8 mouse cellular contexts compared by ENCODE assay signal in the genomic region with DNA sequence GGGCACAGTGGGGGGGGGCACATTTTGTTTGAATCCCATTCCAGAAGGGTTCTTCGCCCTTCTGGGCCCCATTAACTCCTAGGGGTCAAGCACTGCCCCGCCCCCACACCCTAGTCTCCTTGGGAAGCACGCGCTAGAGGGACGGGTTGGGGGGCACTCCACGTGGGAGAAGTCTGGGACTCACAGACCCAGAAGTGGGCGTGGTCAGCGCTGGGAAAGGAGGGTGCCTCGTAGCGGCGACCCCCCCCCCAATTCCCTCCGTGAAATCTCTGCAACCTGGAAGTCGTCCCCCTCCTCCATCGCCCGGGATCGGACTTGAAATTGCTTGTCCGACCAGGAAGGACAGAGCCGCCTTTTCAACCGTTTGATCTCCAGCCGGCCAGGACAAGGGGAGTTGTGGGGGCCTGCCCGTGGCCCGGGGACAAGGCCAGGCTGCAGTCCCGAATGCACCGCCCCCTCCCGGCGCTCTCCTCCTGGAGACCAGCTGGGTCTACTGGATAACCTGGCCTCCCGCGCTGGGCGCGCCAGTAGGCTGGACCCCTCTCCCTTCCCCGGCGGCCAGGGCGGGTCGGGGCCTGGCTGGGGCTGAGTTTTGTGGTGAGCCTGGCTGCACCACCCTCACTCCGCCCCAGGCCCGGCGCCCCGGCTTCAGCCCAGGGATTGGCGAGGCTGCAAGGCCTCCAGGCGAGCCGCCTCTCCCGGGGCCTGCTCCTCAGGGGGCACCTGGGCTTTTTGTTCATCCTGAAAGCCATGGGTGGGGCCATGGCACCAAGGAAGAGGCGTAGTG. TPM values are rescaled to one million over a fixed set of nuclear protein-coding genes. Genes with fewer than 3 reads are reported as not detected.
DNase-seq lines count a peak whose midpoint lies in the region; ATAC-seq and TF ChIP-seq lines count a peak whose summit lies in the region.

No protein-coding gene starts in this region.

- TF ChIP-seq POLR2A in lung, adult 2 months (IDR thresholded peaks at IDR 0.05; ENCODE audit: borderline replicate concordance, extremely low read depth, low read depth, low read length): no peak
- 0 out of 2 replicates have a peak, but pooled peaks have one; percentile 5 for TF ChIP-seq POLR2A in thymus, adult 2 months (IDR thresholded peaks at IDR 0.05; ENCODE audit: control insufficient read depth, extremely low read depth, insufficient read depth, low read length, poor library complexity)

- peaks cover 3% of the 10 kb centered on the region; the same call in 1 of the 2 replicates for H3K4me1 ChIP-seq in lung, embryonic 14.5 days (ENCODE audit: insufficient read depth)
- no peaks in the 10 kb centered on the region; the same call in 1 of the 2 replicates for H3K4me1 ChIP-seq in lung, adult 2 months (ENCODE audit: control insufficient read depth, insufficient read depth, low read length)
- peaks cover 13% of the 10 kb centered on the region for H3K4me1 ChIP-seq in forebrain, embryonic 14.5 days (ENCODE audit: control insufficient read depth, insufficient read depth, low read length)
- peaks cover 5% of the 10 kb centered on the region; the same call in 1 of the 2 replicates for H3K4me1 ChIP-seq in liver, embryonic 15.5 days (replicated peaks)
- peaks cover 26% of the 10 kb centered on the region for H3K4me1 ChIP-seq in thymus, adult 2 months (replicated peaks; ENCODE audit: control insufficient read depth, insufficient read depth, low read length)

- peaks cover 53% of the 10 kb centered on the region for H3K27me3 ChIP-seq in lung, embryonic 14.5 days (ENCODE audit: insufficient read depth, low read length)
- no peaks in the 10 kb centered on the region for H3K27me3 ChIP-seq in forebrain, embryonic 14.5 days (replicated peaks; ENCODE audit: control insufficient read depth, insufficient read depth, low read length)
- H3K27me3 ChIP-seq in liver, embryonic 15.5 days: peaks cover 90% of the 10 kb centered on the region
- H3K27me3 ChIP-seq in thymus, adult 2 months (ENCODE audit: control insufficient read depth, insufficient read depth, low read length): no peaks in the 10 kb centered on the region

- no peaks in the 10 kb centered on the region for H3K36me3 ChIP-seq in lung, embryonic 14.5 days (ENCODE audit: insufficient read depth)
- H3K36me3 ChIP-seq in forebrain, embryonic 14.5 days (ENCODE audit: control insufficient read depth, insufficient read depth, low read length): no peaks in the 10 kb centered on the region
- no peaks in the 10 kb centered on the region for H3K36me3 ChIP-seq in liver, embryonic 15.5 days (replicated peaks)
- H3K36me3 ChIP-seq in thymus, adult 2 months (ENCODE audit: control insufficient read depth, insufficient read depth, low read length): peaks cover under 1% of the 10 kb centered on the region; the same call in 1 of the 2 replicates

- H3K9me3 ChIP-seq in lung, embryonic 14.5 days (ENCODE audit: low read depth, low read length): no peaks in the 10 kb centered on the region
- H3K9me3 ChIP-seq in forebrain, embryonic 14.5 days (replicated peaks; ENCODE audit: control insufficient read depth, low read length): no peaks in the 10 kb centered on the region
- no peaks in the 10 kb centered on the region for H3K9me3 ChIP-seq in liver, embryonic 15.5 days (replicated peaks)

- peak; percentile 43 for DNase-seq in lung, embryonic 14.5 days
- no peak for DNase-seq in lung, adult 2 months
- DNase-seq in forebrain, embryonic 14.5 days (ENCODE audit: low spot score): peak; percentile 55
- DNase-seq in thymus, adult 2 months: peak; percentile 45
- DNase-seq in layer of hippocampus, adult 9-11 months: no peak
- DNase-seq in gastrocnemius, postnatal 4 days (ENCODE audit: low spot score in 2 of 2): no peak
- no peak for DNase-seq in right cerebral cortex, adult 18-20 months

- WGBS in lung, embryonic 14.5 days: under 1% methylated on average over 42 of the region's 43 CpGs
- 3% methylated on average over 43 of the region's 43 CpGs for WGBS in lung, adult 2 months
- WGBS in forebrain, embryonic 14.5 days: under 1% methylated on average over 40 of the region's 43 CpGs
- WGBS in liver, embryonic 15.5 days (ENCODE audit: insufficient replicate concordance): under 1% methylated on average over 43 of the region's 43 CpGs
- 3% methylated on average over 43 of the region's 43 CpGs for WGBS in thymus, adult 2 months

- peak; percentile 19; the same call in 1 of the 2 replicates for ATAC-seq in lung, embryonic 14.5 days (ENCODE audit: insufficient read depth)
- no peak for ATAC-seq in forebrain, embryonic 14.5 days
- no peak for ATAC-seq in liver, embryonic 15.5 days (ENCODE audit: insufficient read depth)

- peak overlapping the region; percentile 95 for H3K4me2 ChIP-seq in lung, embryonic 14.5 days
- H3K4me2 ChIP-seq in forebrain, embryonic 14.5 days (ENCODE audit: low read length): peak overlapping the region; percentile 65
- peak overlapping the region; percentile 35 for H3K4me2 ChIP-seq in liver, embryonic 15.5 days

- peak overlapping the region; percentile 75 for H3K4me3 ChIP-seq in lung, embryonic 14.5 days (ENCODE audit: low read depth, low read length)
- H3K4me3 ChIP-seq in lung, adult 2 months (replicated peaks; ENCODE audit: extremely low read depth, low read depth, low read length): no peak overlapping the region
- peak overlapping the region; percentile 98 for H3K4me3 ChIP-seq in forebrain, embryonic 14.5 days (ENCODE audit: low read depth, low read length)
- H3K4me3 ChIP-seq in liver, embryonic 15.5 days (replicated peaks): no peak overlapping the region
- H3K4me3 ChIP-seq in thymus, adult 2 months (ENCODE audit: control insufficient read depth, insufficient read depth, low read length): peak overlapping the region; percentile 36

- peak overlapping the region; percentile 18; the same call in 1 of the 2 replicates for H3K9ac ChIP-seq in lung, embryonic 14.5 days
- H3K9ac ChIP-seq in forebrain, embryonic 14.5 days (ENCODE audit: low read length): peak overlapping the region; percentile 47
- H3K9ac ChIP-seq in liver, embryonic 15.5 days: no peak overlapping the region

- no peak overlapping the region for H3K27ac ChIP-seq in lung, embryonic 14.5 days (ENCODE audit: low read depth)
- peak overlapping the region; percentile 59; the same call in 1 of the 2 replicates for H3K27ac ChIP-seq in forebrain, embryonic 14.5 days (ENCODE audit: low read depth, low read length)
- no peak overlapping the region for H3K27ac ChIP-seq in liver, embryonic 15.5 days (replicated peaks)
- no peak overlapping the region for H3K27ac ChIP-seq in thymus, adult 2 months (ENCODE audit: control insufficient read depth, insufficient read depth, low read length)

- TF ChIP-seq CTCF in lung, embryonic 14.5 days (IDR thresholded peaks at IDR 0.05; ENCODE audit: low read depth): peak; percentile 30; the same call in 1 of the 2 replicates
- no peak for TF ChIP-seq CTCF in lung, adult 2 months (IDR thresholded peaks at IDR 0.05; ENCODE audit: insufficient read depth, low read length)
- TF ChIP-seq CTCF in thymus, adult 2 months (IDR thresholded peaks at IDR 0.05; ENCODE audit: borderline replicate concordance, control insufficient read depth, extremely low read depth, insufficient read depth, low read length, poor library complexity): no peak

RNA-seq across cellular contexts. Expression of gene Bcl11b, which starts 1.5 kb away (rescaled TPM):
- polyA plus RNA-seq in lung, embryonic 14.5 days (2014; fragmentation: Nextera tagmentation; extraction: Ambion mirVana): 4.0 and 4.4 TPM in 2 replicates
- 2.6 and 4.2 TPM in 2 replicates for polyA plus RNA-seq in lung, adult 2 months (2012; rRNA removed)
- polyA plus RNA-seq in forebrain, embryonic 14.5 days (2014; fragmentation: Nextera tagmentation; extraction: Ambion mirVana): 76.7 and 86.5 TPM in 2 replicates
- polyA plus RNA-seq in liver, embryonic 15.5 days (2015; fragmentation: Nextera tagmentation; extraction: Ambion mirVana): 0.05 and 0.10 TPM in 2 replicates
- 346 and 564 TPM in 2 replicates for polyA plus RNA-seq in thymus, adult 2 months (2012; rRNA removed)
- total RNA-seq in gastrocnemius, postnatal 4 days (2021): under 1 TPM; 0.54 to 0.56 TPM

Comparison
In these comparisons a context has a peak if more than half of its experiments do, and no peak if none do; other contexts are left out.
1. DNase-seq: peak in lung, embryonic 14.5 days (single experiment), forebrain, embryonic 14.5 days (single experiment) and thymus, adult 2 months (single experiment); none in lung, adult 2 months (single experiment), layer of hippocampus, adult 9-11 months (single experiment), gastrocnemius, postnatal 4 days (0 of 2) and right cerebral cortex, adult 18-20 months (single experiment).
2. H3K4me3 ChIP-seq: peak in lung, embryonic 14.5 days (single experiment), forebrain, embryonic 14.5 days (single experiment) and thymus, adult 2 months (single experiment); none in lung, adult 2 months (single experiment) and liver, embryonic 15.5 days (single experiment).
3. H3K4me2 ChIP-seq: peak in every context shown above with its lines; median percentile 95 in lung, embryonic 14.5 days; 65 in forebrain, embryonic 14.5 days; 35 in liver, embryonic 15.5 days.
4. RNA of gene Bcl11b, which starts 1.5 kb away (polyA plus RNA-seq): 346 to 564 TPM in thymus, adult 2 months and 76.7 to 86.5 TPM in forebrain, embryonic 14.5 days; 4.0 to 4.4 TPM in lung, embryonic 14.5 days, 2.6 to 4.2 TPM in lung, adult 2 months and 0.05 to 0.10 TPM in liver, embryonic 15.5 days; every median in the first group is over 10 times any median in the second.